Mouse (Mus musculus) frontal cortex, adult (tissue): ENCODE results near the gene Gse1.

Experiments
- ATAC-seq: cut with Nextera tagmentation; 2 replicates; pipeline ENCODE4 v1.9.2; 2017; ENCODE audit warnings: mild to moderate bottlenecking, moderate library complexity, mixed read lengths; ENCODE audit not compliant: low TSS enrichment

Gse1 gene

DNA sequence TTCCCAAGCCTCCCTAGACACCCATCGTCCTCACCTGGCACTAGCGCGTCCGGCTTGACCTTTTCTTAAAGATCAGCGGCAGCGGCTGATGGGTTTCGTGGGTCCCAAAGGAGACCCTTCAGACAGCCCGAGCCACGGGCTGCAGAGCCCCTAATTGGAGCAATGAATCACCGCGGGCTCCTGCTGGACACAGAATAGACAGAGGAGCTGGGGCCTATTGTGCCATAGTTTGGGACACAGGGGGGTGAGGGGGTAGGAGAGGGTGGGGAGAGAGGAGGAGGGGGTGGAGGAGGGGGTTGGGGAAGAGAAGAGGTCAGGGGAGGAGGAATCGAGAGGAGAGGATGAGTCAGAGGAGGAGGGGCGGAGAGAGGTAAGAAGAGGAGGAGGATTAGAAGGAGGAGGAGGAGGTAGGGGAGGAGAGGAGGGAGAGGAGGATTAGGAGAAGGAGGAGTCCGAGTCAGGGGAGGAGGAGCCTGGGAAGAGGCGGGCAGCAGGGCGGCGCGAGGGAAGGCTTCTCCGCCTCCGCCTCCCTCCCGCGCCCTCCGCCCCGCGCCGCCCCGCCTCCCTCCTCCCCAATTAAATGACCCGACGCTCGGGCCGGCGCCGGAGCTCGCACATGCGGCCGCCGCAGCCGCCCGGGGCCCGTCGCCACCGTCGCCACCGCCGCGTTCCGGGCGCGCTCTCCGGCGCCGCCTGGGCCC lies at the start of gene Gse1:
Gene Gse1 (plus strand): TSS at position 566 of the 701 bp plus-strand sequence.
- peak; percentile 40 for ATAC-seq

DNA sequence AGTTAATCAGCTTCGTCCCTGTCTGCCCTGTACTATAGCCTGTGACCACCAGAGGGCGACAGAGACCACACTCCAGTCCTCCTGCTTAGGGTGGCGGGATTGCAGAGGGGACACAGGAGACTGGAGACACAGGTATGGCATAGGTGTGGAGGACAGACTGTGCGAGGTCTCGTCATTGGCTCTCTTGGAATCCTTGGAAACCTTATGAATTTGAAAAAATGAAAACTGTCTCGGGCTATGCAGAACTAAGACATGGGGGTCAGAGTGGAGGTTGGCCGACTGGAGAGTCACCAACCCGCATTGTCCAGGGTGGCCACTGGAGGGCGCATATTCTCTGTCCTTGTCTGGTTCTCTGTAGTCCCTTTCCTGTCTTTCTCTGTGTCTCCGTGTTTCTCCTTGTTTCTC lies 49.2 kb upstream of the Gse1 start:
- peak; percentile 78 for ATAC-seq

DNA sequence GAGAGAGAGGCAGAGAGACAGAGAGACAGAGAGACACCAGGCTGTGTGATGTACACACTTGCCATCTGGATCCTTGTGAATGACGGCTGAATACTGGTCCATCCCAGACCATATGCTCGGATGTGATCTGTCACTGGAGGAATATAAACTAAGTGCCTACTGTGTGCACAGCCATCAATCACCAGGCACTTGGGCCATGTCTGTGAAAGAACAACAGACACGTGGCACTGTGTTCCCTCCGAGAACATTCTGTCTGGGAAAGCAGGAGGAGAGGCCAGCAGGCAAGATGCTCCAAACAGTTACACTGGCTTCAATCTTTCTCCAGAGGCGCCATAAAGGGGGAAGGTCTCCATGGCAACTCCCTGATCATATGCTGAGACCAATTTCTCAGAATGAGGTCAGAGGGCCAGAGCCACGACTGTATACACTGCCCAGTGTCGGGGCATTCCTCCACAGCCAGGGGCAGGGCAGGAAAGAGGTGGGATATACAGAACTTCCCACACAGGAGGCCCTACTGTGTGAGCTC lies 47.7 kb upstream of the Gse1 start:
- ATAC-seq: no peak

DNA sequence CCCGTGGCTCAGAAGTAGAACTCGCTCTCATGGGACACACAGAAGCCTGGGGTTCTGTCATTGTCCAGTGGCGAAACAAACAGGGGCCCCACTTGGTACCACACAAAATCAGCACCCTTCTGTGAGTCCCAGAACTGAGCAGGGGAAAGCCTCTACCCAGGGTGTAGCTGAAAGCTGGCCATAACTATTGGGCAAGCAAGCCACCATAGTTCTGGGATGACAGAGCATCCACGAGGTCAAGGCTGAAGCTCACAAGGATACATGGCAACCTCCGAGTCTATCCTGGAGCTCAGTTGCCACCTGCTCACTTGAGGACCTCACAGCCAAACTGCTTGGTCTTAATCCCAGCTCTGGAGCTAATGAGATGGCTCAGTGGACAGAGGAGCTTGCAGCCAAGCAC lies 47.0 kb upstream of the Gse1 start:
- ATAC-seq: no peak

DNA sequence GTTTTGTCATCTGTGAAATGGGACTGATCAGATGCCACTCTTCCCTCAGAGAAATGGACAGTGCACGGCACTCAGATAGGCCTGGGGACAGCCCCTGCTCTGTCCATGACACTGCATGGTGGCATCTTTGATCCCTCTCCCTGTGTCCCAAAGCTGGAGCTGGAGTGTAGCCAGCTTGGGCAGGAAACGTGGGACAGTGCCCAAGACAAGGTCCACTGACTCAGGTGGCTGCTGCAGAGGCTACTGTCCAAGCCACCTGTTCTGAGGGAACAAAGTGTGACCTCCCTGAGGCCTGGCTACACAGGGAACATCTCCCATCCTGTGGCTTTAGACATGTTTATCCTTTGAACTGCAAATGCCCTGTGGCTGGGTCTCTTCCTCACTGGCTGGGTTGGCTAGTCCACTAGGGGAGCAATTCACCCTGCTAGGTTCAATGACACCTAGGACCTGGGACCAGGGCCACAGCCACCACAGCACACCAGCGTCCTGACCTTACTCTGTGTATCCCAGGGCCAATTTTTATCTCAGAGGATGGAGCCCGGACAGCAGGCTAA lies 46.3 kb upstream of the Gse1 start:
- no peak for ATAC-seq

DNA sequence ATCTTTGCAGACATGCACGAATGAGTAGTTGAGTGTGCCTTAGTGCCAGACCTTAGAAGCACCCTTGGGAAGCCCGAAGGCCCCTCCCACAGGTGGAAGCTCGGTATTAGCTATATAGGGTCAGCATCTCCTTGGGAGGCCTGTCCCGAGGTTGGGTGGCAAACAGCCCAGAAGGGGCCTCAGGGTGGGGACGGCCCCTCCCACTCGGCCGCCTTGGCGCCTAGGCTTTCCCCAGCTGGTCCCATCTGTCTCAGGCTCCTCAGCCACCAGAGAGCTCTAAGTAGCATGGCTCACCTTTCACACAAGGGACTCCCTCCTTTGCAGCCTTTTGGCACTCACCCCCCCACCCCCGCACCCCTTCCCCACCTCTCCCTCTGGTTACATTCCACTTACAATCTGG lies 43.9 kb upstream of the Gse1 start:
- ATAC-seq: no peak

DNA sequence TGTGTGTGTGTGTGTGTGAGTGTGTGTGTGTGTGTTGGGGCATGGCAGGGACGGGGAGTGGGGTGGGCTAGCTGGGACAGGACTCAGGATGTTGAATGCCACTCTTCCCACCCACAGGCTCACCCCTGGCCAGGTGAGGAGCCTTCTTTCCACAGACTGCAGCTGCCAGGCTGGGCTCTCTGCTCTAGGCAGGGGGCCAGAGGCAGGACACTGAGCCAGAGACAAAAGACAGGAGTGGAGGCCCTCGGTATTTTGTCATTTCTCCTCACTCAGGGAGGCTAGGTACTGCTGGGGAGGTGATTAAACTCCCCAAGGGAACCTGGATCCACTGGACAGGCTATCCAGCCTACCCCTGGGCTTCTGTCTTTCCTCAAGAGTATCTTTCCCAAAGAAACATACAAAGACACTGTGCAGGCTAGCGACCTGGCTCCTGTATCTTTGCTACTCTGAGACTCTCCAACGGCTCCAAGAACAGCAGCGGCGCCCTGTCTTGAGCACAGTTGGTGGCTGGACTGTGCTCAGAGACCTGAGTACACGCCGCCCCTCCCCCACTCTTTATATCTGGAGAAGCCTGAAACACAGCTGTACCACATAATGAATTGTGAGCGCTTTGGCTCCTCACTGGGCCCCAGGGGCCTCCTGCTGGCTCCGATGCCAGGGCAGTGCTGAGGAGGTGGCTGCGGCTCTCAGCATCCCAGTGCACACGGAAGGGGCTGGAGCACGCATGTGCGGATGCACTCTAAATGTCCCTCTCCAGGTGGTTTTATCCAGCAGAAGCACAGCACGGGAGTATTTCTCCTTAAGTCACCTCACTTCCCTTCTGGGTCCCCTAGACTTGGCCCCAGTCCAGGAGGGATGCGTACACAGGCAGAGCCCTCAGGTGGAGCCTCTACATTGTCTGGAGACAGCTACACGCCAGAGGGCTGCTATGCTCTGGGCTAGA lies 43.1 kb upstream of the Gse1 start:
- ATAC-seq: no peak

DNA sequence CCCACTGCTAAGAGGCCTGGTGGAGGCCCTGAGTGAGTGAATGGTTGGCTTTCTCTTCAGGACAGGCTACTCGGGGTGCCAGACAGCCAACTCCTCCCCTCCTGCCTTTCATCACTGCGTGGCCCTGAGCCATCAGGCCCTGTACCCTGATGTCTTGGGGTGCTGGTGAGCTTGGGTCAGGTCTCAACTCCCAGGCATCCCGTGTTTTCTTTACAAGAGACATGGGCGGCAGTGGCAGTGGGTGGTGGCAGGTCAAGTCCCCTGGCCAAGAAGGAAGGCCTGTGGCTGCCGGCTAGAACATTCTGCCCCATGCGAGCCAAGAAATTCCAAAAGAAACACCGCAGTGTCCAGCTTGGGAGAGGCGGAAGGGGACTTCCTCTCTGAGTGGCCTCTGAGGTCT lies 41.8 kb upstream of the Gse1 start:
- no peak for ATAC-seq

DNA sequence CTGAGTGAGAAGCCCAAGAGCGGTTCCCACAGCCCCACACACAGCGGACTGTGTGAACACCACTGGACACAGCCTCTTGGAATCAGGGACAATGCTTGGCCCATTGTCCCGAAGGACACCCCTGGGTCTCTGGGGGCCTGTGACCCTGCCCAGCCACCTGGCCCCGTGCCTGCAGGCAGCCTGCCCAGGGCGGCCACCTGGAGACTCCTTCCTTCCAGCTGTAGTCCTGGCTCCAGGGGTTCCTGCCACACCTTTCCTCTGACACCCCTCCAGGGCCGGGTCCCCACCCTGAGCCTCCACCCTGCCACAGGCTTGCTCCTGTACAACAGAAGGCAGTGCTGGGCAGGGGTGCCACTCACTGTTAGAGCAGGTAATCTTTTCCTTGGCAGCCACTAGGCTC lies 39.7 kb upstream of the Gse1 start:
- no peak for ATAC-seq

DNA sequence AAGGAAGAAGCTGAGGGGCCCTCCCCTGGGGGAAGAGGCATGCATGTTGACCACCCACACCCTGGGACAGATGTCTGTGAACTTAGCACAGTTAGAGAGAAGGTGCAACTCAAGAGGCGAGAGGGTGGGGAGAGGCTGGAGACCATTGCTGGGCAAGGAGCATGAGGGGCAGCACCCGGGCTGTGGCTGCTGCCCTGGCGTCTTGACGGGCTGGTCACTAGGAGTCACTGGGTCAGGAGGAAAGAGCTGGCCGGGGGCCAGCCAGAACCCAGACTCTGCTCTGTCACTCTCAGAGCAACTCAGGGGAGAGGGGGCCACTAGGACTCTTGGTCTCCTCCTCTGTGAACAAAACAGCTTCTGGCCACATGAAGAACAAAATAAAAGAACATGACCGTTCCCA lies 38.8 kb upstream of the Gse1 start:
- no peak for ATAC-seq

DNA sequence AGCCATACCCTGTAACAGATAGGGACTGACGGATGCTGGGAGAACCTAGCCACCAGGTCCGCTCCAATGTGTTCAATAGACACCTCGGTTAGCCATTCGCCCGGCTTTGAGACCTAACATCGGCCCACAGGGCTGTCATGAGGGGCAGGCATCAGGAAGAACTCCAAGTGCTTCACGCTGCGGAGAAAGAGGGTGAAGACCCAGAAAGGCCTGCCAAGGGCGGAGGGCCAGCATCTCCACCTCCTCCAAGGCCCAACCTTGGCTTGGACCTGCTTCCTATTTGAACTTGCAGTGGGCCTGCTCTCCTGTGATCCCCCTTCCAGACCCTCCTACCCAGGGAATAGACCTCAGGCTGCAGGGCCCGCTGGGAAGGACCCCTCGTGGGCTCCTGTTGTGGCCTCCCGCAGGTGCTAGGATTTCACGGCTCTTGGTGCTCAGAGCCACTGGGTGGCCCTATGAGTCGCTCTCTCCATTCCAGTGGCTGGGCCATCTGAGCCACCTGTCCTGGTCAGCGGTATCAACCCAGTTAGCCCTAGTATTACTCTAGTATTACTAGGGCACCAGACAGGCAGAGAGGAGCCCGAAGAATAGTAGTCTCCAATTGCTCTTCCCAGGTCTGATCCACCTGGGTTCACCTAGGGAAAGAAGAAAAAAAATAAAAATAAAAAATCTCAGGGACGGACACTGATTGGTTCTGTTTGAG lies 38.0 kb upstream of the Gse1 start:
- ATAC-seq: 0 out of 2 replicates have a peak, but pooled peaks have one; percentile 10

DNA sequence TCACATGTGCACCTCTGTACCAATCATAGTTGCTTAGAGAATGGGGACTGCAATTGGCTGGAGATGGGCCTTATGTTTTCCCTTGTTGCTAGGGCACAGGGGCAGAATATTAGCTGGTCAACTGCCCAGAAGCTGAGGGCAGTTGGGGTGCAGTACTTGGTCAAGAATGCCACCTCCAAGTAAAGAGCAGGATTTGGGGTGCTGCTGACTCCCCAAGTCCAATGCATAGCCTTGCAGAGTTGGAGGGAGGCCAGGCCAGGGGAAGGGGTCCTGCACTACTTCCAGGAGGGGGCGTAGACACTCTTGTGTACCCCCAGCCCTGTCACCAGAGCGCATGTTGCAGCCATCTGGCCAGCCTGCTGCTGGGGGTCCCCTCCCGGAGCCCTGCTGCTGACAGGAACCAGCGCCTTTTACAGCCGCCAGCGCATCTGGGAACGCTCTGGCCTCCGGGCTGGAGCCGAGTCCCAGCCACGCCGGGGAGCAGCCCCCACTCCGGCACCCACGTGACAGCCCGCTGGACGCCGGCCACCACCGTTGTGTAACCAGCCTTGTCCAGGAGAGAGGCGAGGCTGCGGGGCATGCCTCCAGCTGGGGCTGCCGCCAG lies 37.3 kb upstream of the Gse1 start:
- peak; percentile 82 for ATAC-seq

DNA sequence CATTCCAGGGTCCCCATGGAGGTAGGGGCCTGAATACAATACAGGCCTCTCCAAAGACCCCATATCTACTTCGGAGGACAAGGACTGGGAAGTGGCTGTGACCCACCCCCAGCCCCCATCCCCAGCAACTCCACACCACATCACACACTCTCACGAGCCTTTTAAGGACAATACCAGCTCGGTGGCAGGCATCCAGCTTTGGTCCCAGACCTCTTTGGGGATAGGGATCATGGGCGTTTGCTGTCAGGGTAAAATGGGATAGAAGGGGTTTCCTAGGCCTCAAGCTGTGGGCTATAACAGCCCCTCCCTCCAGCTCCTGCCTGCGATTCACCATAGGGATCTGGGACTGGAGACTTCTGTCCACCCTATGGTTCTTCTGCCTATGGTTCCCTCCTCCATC lies 36.6 kb upstream of the Gse1 start:
- no peak for ATAC-seq

DNA sequence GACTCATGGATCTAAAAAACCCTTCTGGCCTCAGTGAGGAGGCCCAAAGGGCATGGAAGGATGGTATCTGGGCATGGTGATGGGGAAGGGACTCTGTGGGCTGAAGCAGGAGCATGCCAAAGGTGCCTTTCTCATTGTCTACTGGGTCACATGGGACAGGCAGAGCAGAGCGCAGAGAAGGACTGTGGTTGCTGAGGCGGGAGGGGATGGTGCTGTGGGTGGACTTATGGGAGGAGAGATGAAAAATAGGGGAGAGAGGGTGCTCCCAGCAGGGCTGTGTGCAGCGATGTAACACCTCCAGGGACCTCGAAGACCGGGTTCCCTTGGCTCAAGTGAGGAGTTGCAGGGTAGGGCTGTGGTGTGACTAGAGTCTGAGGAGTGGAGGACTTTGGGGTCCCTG lies 36.1 kb upstream of the Gse1 start:
- ATAC-seq: no peak

DNA sequence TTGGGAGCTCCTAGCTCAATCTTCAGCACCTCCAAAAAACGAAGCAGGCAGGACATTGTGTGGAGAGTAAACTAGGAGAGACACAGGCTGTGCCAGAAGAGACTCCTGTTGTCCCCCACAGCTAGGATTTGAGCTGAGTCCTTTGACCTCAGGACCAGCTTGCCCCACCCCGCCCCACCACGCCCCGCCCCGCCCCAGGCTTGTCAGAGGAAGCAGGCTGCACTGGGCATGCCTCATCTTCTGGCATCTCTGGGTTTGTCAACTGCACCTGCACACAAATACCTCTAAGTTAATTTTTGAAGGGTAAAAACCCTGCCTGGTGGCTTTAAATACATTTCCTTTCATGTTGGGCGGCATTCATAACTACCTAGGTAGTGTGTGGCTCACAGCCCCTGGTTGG lies 26.9 kb upstream of the Gse1 start:
- no peak for ATAC-seq

DNA sequence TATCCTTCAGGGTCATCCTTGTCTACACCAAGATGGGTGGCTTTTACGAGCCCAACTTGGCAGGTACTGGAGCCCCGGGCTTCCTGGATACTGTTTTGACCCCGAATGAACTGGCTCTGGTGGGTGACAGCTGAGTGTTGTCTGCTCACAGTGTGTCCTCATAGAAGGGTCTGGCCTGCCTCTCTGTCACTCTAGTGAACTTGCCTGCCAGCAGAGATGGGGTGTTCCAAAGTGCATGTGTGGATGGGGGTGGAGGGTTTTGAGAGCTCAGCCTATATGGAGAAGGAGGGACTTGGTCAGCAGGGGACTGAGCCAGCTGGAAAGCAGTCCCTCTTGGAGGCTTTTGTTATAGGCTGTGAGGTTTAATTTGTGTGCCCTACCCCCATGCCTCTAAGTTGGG lies 25.7 kb upstream of the Gse1 start:
- no peak for ATAC-seq

DNA sequence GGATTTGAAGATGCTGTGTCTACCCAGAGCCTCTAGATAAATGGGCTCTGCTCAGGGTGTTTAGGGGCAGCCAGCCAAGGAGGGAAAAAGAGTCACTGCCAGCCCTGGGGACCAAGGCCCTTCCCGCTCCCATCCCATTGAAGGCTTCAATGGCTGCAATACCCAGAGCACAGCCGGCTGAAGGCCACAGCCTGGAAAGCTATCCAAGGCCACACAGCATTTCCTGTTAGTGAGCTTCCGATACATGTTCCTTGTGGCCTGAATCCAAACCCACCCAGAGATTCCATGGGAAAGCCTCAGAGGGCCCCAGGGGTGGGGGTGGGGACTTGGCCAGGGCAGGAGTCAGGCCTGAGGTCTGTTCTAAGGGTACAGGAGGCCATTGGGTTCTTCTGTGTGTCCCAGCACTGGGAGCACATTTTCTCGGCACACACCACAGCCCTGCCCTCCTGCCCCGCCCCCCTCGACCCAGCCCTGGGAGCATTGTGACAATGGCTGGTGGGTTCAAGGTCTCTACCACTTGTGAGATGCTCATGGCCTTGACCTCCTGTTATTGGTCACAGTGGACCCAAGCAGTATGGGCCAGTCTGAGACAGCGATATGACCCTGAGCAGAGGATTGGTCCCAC lies 23.4 kb upstream of the Gse1 start:
- no peak for ATAC-seq

DNA sequence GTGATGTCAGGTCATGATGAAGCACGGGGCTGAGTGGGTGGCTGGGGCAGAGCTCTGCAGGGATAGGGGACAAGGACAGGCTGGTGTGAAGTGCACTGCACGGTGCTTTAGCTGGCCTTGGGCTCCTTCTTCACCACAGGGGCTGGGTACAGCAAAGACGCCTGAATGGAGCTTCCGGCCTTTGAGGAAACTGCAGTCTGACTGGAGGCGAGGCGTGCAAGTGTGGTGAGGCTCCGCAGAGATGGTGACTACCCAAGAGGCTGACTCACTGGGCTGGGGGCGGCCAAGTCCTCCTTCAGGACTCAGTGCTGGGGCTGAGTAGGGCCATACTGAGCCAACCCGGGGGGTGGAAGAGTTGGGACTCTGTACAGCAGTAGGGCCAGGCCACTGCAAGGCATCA lies 22.3 kb upstream of the Gse1 start:
- ATAC-seq: peak; percentile 85

DNA sequence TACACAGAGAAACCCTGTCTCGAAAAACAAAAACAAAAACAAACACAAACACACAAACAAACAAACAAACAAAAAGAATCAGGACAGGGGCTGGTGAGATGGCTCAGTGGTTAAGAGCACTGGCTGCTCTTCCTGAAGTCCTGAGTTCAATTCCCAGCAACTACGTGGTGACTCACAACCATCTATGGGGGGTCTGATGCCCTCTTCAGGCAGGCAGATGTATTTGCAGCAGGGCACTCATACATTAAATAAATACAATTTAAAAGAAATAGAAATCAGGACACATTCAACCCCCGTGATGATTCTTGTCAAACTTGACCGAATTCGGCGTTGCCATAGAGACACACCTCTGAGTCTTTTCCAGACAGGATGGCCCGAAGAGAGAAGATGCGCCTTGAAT lies 20.9 kb upstream of the Gse1 start:
- ATAC-seq: no peak

DNA sequence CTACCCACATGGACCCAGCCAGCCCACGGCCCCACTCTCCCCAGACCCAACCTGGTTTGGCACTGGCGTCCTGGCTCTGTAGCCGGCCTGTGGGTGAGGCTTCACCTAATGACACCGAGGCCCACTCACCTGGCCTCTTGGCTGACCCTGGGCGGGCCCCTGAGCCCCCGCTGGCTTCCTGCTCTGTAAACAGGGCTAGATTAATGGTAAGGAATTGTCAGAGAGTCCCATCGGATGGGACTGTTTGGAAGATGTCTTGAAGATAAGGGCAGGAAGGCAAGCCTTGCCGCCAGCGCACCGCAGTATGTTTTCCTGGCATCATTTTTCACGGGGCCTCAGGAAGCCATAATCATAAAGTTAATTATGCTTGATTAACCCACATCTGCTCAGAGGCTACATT lies 20.1 kb upstream of the Gse1 start:
- no peak for ATAC-seq

DNA sequence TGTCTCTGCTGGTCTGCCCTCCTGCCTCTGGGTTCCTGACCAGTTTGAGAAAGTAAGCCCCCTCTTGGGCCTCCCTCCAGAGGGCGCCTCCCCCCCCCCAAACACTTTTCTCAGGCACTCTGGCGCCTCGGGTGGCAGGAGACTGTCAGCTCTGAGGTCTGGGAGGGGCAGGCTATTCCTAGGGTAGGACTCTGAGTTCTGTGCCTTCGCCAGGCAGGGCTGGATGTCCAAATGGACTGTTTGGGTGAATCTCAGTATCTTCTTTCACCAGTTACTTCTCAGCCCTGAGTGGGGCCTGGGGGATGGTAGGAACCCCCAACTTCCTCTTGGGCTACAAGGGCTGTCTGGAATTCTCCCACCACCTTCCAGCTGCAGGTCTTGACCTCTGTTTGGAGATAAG lies 16.9 kb upstream of the Gse1 start:
- ATAC-seq: no peak
